Mouse (Mus musculus) heart, embryonic 14.5 days (tissue): ENCODE measurements around the gene Zeb2. TPM values are rescaled to one million over a fixed set of nuclear protein-coding genes. Genes with fewer than 3 reads are reported as not detected.

Experiments
- ATAC-seq: fragments of 200-750 bp; cut with Nextera tagmentation; 2 replicates; pipeline ENCODE4 v1.8.0; 2017; ENCODE audit warnings: low read depth, moderate TSS enrichment; ENCODE audit not compliant: insufficient number of reproducible peaks, insufficient read depth, low FRiP score
- H3K27ac ChIP-seq, 2 experiments: fragments of 200-500 bp in 1 of 2; fragments of 300-500 bp in 1 of 2; sonication (generic) in 1 of 2; replicated peaks in 1 of 2; 2 replicates each; pipeline ENCODE4 v1.5.1; 2012 to 2014; ENCODE audit warnings: low read depth in 2 of 2, low read length in 2 of 2, control low read depth in 1 of 2, mild to moderate bottlenecking in 1 of 2, mixed read lengths in 1 of 2; ENCODE audit not compliant: control insufficient read depth in 1 of 2, insufficient read depth in 1 of 2
- H3K27me3 ChIP-seq: fragments of 300-500 bp; sonication (generic); 2 replicates; pipeline ENCODE4 v1.6.1; 2014; ENCODE audit warnings: mild to moderate bottlenecking, low read length, control low read depth; ENCODE audit not compliant: control insufficient read depth, insufficient read depth
- H3K36me3 ChIP-seq: fragments of 300-500 bp; sonication (generic); 2 replicates; pipeline ENCODE4 v1.6.1; 2014; ENCODE audit warnings: mild to moderate bottlenecking, control low read depth, low read length, mixed read lengths; ENCODE audit not compliant: control insufficient read depth, insufficient read depth
- H3K4me1 ChIP-seq, 2 experiments: fragments of 200-500 bp in 1 of 2; fragments of 300-500 bp in 1 of 2; sonication (generic) in 1 of 2; 2 replicates each; pipeline ENCODE4 v1.6.1; 2012 to 2014; ENCODE audit warnings: low read length in 2 of 2, control low read depth in 1 of 2, mixed read lengths in 1 of 2; ENCODE audit not compliant: control insufficient read depth in 2 of 2, insufficient read depth in 2 of 2
- H3K4me2 ChIP-seq: fragments of 300-500 bp; sonication (generic); 2 replicates; pipeline ENCODE4 v1.6.1; 2014; ENCODE audit warnings: mild to moderate bottlenecking, low read length
- H3K4me3 ChIP-seq, 2 experiments: fragments of 200-500 bp in 1 of 2; fragments of 300-500 bp in 1 of 2; sonication (generic) in 1 of 2; 2 replicates each; pipeline ENCODE4 v1.5.1; 2012 to 2014; ENCODE audit warnings: low read length in 2 of 2, mild to moderate bottlenecking in 2 of 2, control low read depth in 1 of 2, low read depth in 1 of 2, moderate library complexity in 1 of 2; ENCODE audit not compliant: control insufficient read depth in 1 of 2, insufficient read depth in 1 of 2
- H3K9ac ChIP-seq: fragments of 300-500 bp; sonication (generic); 2 replicates; pipeline ENCODE4 v1.6.1; 2014; ENCODE audit warnings: mild to moderate bottlenecking, low read length
- H3K9me3 ChIP-seq: fragments of 300-500 bp; sonication (generic); 2 replicates; pipeline ENCODE4 v1.6.1; 2016; ENCODE audit warnings: low read length, control low read depth; ENCODE audit not compliant: control insufficient read depth
- WGBS: fragments of 180-500 bp; shearing (Covaris S2); extraction: QIAGEN DNeasy Blood & Tissue Kit; methylation state at CpG from one replicate; pipeline ENCODE4 v1.1.7; 2014; 5-methylcytosine and 5-hydroxymethylcytosine counted together
- polyA plus RNA-seq: library from polyadenylated mRNA; unstranded; fragments of >200 nt; fragmentation: Nextera tagmentation; extraction: Ambion mirVana; gene quantifications from 2 replicates; pipeline ENCODE4 v1.2.1, GENCODE M21; 2014

Gene Zeb2
- polyA plus RNA-seq, 1 experiment from 2014 or later, result 22.0 TPM

DNA sequence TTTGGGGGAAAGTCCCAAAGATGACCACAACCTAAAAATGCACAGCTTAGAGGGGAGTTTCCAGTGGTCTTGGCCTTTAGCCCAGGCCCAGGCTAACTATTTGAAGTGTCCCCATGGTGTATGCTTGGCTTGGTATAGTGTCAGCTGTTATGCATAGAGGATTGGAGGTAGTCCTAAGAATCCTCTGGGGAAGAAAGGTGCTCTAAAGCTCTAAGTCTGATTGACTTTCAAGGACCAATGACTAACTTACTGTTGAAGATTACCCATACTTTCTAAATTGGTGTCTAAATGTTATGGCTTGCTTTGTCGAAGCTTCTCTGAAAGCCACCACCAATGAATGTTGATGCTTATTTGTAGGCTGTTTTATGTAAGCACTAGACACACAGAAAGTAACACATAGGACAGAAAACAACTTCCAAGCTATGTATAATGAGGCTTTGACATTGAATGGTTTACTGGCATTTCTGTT, 159.8 kb downstream of the Zeb2 start:
- 82% methylated on average over 1 of the region's 1 CpGs for WGBS
- H3K4me1 ChIP-seq, result peaks cover 6 to 9% of the 10 kb centered on the region in 2 experiments
- ATAC-seq, result no peak
- no peaks in the 10 kb centered on the region for H3K9me3 ChIP-seq
- no peak overlapping the region for H3K27ac ChIP-seq
- no peak overlapping the region for H3K4me2 ChIP-seq
- no peaks in the 10 kb centered on the region for H3K36me3 ChIP-seq
- H3K9ac ChIP-seq, result no peak overlapping the region
- no peak overlapping the region for H3K4me3 ChIP-seq
- no peaks in the 10 kb centered on the region for H3K27me3 ChIP-seq

DNA sequence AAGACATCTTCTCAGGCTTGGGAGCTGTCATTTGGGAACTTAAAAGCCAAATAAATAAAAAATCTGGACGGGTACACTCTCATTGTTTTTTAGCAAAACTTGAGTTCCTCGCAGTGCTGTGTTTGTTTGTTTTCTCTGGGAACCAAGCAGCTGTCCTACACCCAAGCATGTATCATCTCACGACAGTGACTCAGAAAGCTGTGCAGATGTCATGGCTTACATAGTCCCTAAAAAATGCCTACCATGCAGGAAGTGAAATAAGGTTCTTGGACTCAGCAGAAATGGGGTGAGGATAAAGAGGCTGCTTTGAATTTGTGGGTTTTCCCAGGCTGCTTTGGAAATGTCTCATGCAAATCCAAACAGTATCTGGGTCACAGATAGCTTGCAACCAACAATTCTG, 161.0 kb downstream of the Zeb2 start:
- WGBS, result 31% methylated on average over 3 of the region's 3 CpGs
- H3K27ac ChIP-seq, result 0 out of 4 replicates have a peak overlapping the region, but pooled peaks of 1 of the 2 experiments have one; percentile 19
- H3K9ac ChIP-seq, result no peak overlapping the region
- H3K4me1 ChIP-seq, result peaks cover 9 to 18% of the 10 kb centered on the region in 2 experiments
- H3K36me3 ChIP-seq, result no peaks in the 10 kb centered on the region
- no peak for ATAC-seq
- no peak overlapping the region for H3K4me2 ChIP-seq
- H3K4me3 ChIP-seq, result no peak overlapping the region
- no peaks in the 10 kb centered on the region for H3K27me3 ChIP-seq
- no peaks in the 10 kb centered on the region for H3K9me3 ChIP-seq

DNA sequence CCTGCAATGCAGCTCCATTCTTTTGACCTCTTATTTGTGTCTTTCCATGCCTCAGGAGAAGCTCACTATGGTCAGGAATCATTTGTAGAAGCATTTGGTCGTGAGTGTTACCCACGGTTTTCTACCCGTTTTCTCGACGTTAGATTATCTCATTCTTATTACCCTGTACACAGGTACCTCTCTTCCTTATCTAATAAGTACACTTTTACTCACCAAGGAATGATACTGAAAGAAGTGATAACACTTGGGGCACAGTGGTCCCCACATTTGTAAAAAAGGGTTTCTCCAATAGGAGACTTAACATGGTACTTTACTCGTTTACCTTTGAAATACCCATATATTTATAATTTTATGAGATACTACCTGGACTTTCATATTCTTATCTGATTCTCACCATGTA, 161.7 kb downstream of the Zeb2 start:
- Histone ChIP-seq H3K9me3 (no peaks in the 10 kb centered on the region), H3K4me3 (no peak overlapping the region), H3K36me3 (no peaks in the 10 kb centered on the region), H3K4me1 (peaks cover 9 to 18% of the 10 kb centered on the region in 2 experiments), H3K4me2 (no peak overlapping the region), H3K9ac (no peak overlapping the region), H3K27me3 (no peaks in the 10 kb centered on the region), H3K27ac (no peak overlapping the region)
- no peak for ATAC-seq
- WGBS, result 68% methylated on average over 6 of the region's 6 CpGs

- H3K27me3 ChIP-seq, result no peaks in the 10 kb centered on the region
- H3K4me3 ChIP-seq, result no peak overlapping the region
- no peak overlapping the region for H3K9ac ChIP-seq
- no peak overlapping the region for H3K27ac ChIP-seq
- H3K9me3 ChIP-seq, result no peaks in the 10 kb centered on the region
- H3K36me3 ChIP-seq, result no peaks in the 10 kb centered on the region
- H3K4me1 ChIP-seq, result peaks cover 9 to 18% of the 10 kb centered on the region in 2 experiments
- ATAC-seq, result no peak
- WGBS, result 77% methylated on average over 1 of the region's 1 CpGs
- no peak overlapping the region for H3K4me2 ChIP-seq
These were observed 163.0 kb downstream of the Zeb2 start for GRCm38 (mm10) chr2:44954180-44954579.

GRCm38 (mm10) chr2:44952830-44953422, 164.3 kb downstream of the Zeb2 start:
- Histone ChIP-seq H3K27me3 (no peaks in the 10 kb centered on the region), H3K4me2 (no peak overlapping the region), H3K4me1 (peaks cover 9 to 18% of the 10 kb centered on the region in 2 experiments), H3K36me3 (no peaks in the 10 kb centered on the region), H3K27ac (peak overlapping the region; percentile 67 to 77), H3K9ac (no peak overlapping the region), H3K4me3 (no peak overlapping the region), H3K9me3 (no peaks in the 10 kb centered on the region)
- ATAC-seq, result peak; percentile 76; the same call in 1 of the 2 replicates
- 36% methylated on average over 6 of the region's 6 CpGs for WGBS

GRCm38 (mm10) chr2:44951651-44952213, 165.5 kb downstream of the Zeb2 start:
- no peaks in the 10 kb centered on the region for H3K36me3 ChIP-seq
- ATAC-seq, result no peak
- WGBS, result 27% methylated on average over 4 of the region's 4 CpGs
- no peaks in the 10 kb centered on the region for H3K27me3 ChIP-seq
- H3K9ac ChIP-seq, result no peak overlapping the region
- H3K27ac ChIP-seq, result peak overlapping the region; percentile 56 to 72; a peak in 3 of 4 replicates
- peaks cover 9 to 18% of the 10 kb centered on the region in 2 experiments for H3K4me1 ChIP-seq
- no peak overlapping the region for H3K4me2 ChIP-seq
- no peaks in the 10 kb centered on the region for H3K9me3 ChIP-seq
- H3K4me3 ChIP-seq, result no peak overlapping the region

DNA sequence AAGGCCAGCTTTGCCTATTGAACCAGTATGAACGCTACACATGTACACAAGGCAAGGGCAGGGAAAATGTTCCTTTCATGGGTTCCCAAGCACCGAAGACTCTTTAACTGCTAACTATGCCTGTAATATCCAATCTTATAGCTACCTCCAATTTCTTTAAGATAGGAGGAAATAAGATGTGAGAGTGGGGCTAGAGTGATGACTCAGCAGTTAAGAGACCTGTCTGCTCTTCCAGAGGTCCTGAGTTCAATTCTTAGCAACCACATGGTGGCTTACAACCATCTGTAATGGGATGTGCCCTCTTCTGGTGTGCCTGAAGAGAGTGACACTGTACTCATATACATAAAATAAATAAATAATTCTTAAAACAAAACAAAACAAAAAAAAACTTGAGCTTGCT, 172.5 kb downstream of the Zeb2 start:
- Histone ChIP-seq H3K27ac (no peak overlapping the region), H3K9ac (no peak overlapping the region), H3K4me1 (no peaks in the 10 kb centered on the region), H3K27me3 (no peaks in the 10 kb centered on the region), H3K4me2 (no peak overlapping the region), H3K36me3 (no peaks in the 10 kb centered on the region), H3K9me3 (no peaks in the 10 kb centered on the region), H3K4me3 (no peak overlapping the region)
- whole genome bisulfite sequencing, result 94% methylated on average over 2 of the region's 2 CpGs
- ATAC-seq, result no peak
